ENCODE assay signal across 8 mouse cellular contexts in the genomic region with DNA sequence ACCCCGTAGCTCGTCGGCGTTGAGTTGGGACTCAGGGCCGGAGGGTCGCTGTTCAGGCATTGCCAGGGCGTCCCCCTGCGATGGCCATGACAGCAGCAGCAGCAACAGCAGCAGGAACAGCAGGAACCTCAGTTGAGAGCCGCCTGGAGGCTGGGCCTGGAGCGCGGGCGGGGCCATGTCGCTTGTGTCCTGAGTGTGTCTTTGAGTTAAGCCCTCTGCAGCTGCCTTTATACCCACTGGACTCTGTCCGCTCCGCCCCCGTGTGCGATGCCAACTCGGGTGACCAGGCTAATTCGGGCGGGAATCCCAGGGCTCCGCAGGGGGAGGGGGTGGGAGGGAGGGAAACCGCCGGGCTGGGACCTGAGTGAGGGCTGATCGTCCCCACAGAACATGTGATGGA. TPM values are rescaled to one million over a fixed set of nuclear protein-coding genes. Genes with fewer than 3 reads are reported as not detected.
DNase-seq lines count a peak whose midpoint lies in the region; ATAC-seq lines count a peak whose summit lies in the region.

No protein-coding gene starts in this region.

- H3K4me1 ChIP-seq in forebrain, embryonic 13.5 days = peaks cover 25% of the 10 kb centered on the region
- peaks cover 10% of the 10 kb centered on the region for H3K4me1 ChIP-seq in forebrain, embryonic 11.5 days (replicated peaks; ENCODE audit: control insufficient read depth, insufficient read depth, low read length)
- H3K4me1 ChIP-seq in brown adipose tissue, adult 24 weeks (ENCODE audit: control insufficient read depth, insufficient read depth, insufficient read length, low read length) = peaks cover 24% of the 10 kb centered on the region
- peaks cover 28% of the 10 kb centered on the region; the same call in 1 of the 2 replicates for H3K4me1 ChIP-seq in kidney, embryonic 14.5 days (ENCODE audit: control insufficient read depth, insufficient read depth, low read length)
- peaks cover 21% of the 10 kb centered on the region for H3K4me1 ChIP-seq in midbrain, embryonic 13.5 days (replicated peaks)

- H3K36me3 ChIP-seq in forebrain, embryonic 13.5 days (ENCODE audit: poor library complexity, severe bottlenecking) = no peaks in the 10 kb centered on the region
- H3K36me3 ChIP-seq in forebrain, embryonic 11.5 days (ENCODE audit: control insufficient read depth, insufficient read depth, low read length) = no peaks in the 10 kb centered on the region
- H3K36me3 ChIP-seq in kidney, embryonic 14.5 days (ENCODE audit: control insufficient read depth, insufficient read depth, low read length) = no peaks in the 10 kb centered on the region
- no peaks in the 10 kb centered on the region for H3K36me3 ChIP-seq in midbrain, embryonic 13.5 days

- no peak overlapping the region for H3K9ac ChIP-seq in forebrain, embryonic 13.5 days
- no peak overlapping the region for H3K9ac ChIP-seq in forebrain, embryonic 11.5 days (ENCODE audit: low read length)
- no peak overlapping the region; the same call in 1 of the 2 replicates for H3K9ac ChIP-seq in kidney, embryonic 14.5 days (ENCODE audit: low read depth, low read length)
- H3K9ac ChIP-seq in midbrain, embryonic 13.5 days (replicated peaks) = no peak overlapping the region

- H3K4me3 ChIP-seq in forebrain, embryonic 13.5 days = no peak overlapping the region
- no peak overlapping the region for H3K4me3 ChIP-seq in forebrain, embryonic 11.5 days (ENCODE audit: low read depth, low read length)
- H3K4me3 ChIP-seq in brown adipose tissue, adult 24 weeks (ENCODE audit: insufficient read depth, low read depth, low read length) = peak overlapping the region; percentile 65
- H3K4me3 ChIP-seq in kidney, embryonic 14.5 days (ENCODE audit: low read length) = no peak overlapping the region
- H3K4me3 ChIP-seq in midbrain, embryonic 13.5 days (replicated peaks) = no peak overlapping the region

- ATAC-seq in forebrain, embryonic 13.5 days = no peak
- ATAC-seq in forebrain, embryonic 11.5 days (replicated peaks; ENCODE audit: low FRiP score) = no peak
- ATAC-seq in kidney, embryonic 14.5 days (ENCODE audit: low FRiP score, low TSS enrichment) = no peak
- no peak for ATAC-seq in midbrain, embryonic 13.5 days

- no peak overlapping the region for H3K27ac ChIP-seq in forebrain, embryonic 13.5 days
- no peak overlapping the region for H3K27ac ChIP-seq in forebrain, embryonic 11.5 days (ENCODE audit: low read depth, low read length)
- peak overlapping the region; percentile 84 for H3K27ac ChIP-seq in brown adipose tissue, adult 24 weeks (replicated peaks; ENCODE audit: low read depth, low read length)
- no peak overlapping the region for H3K27ac ChIP-seq in kidney, embryonic 14.5 days (ENCODE audit: low read depth, low read length)
- H3K27ac ChIP-seq in midbrain, embryonic 13.5 days = no peak overlapping the region

- 24% methylated on average over 22 of the region's 24 CpGs for WGBS in forebrain, embryonic 13.5 days
- 18% methylated on average over 21 of the region's 24 CpGs for WGBS in forebrain, embryonic 11.5 days
- 22% methylated on average over 21 of the region's 24 CpGs for WGBS in kidney, embryonic 14.5 days
- 19% methylated on average over 24 of the region's 24 CpGs for WGBS in midbrain, embryonic 13.5 days

- H3K27me3 ChIP-seq in forebrain, embryonic 13.5 days = peaks cover 20% of the 10 kb centered on the region
- H3K27me3 ChIP-seq in forebrain, embryonic 11.5 days (ENCODE audit: control insufficient read depth, insufficient read depth, low read length) = peaks cover 12% of the 10 kb centered on the region
- H3K27me3 ChIP-seq in kidney, embryonic 14.5 days (ENCODE audit: control insufficient read depth, insufficient read depth, low read length) = no peaks in the 10 kb centered on the region
- H3K27me3 ChIP-seq in midbrain, embryonic 13.5 days = peaks cover 16% of the 10 kb centered on the region

- H3K4me2 ChIP-seq in forebrain, embryonic 13.5 days = 0 out of 2 replicates have a peak overlapping the region, but pooled peaks have one; percentile 22
- no peak overlapping the region for H3K4me2 ChIP-seq in forebrain, embryonic 11.5 days (ENCODE audit: low read depth, low read length, severe bottlenecking)
- peak overlapping the region; percentile 10; the same call in 1 of the 2 replicates for H3K4me2 ChIP-seq in kidney, embryonic 14.5 days (replicated peaks; ENCODE audit: low read depth, low read length)
- H3K4me2 ChIP-seq in midbrain, embryonic 13.5 days (replicated peaks) = no peak overlapping the region

- no peaks in the 10 kb centered on the region for H3K9me3 ChIP-seq in forebrain, embryonic 13.5 days (replicated peaks)
- H3K9me3 ChIP-seq in forebrain, embryonic 11.5 days (ENCODE audit: control insufficient read depth, low read length) = no peaks in the 10 kb centered on the region
- no peaks in the 10 kb centered on the region for H3K9me3 ChIP-seq in kidney, embryonic 14.5 days (ENCODE audit: control insufficient read depth, low read length)
- no peaks in the 10 kb centered on the region for H3K9me3 ChIP-seq in midbrain, embryonic 13.5 days

- DNase-seq in forebrain, embryonic 11.5 days (ENCODE audit: low spot score) = no peak
- peak; percentile 46 for DNase-seq in lung, postnatal 14 days
- no peak for DNase-seq in frontal cortex, postnatal 25 days (ENCODE audit: low spot score in 2 of 2)
- no peak for DNase-seq in left cerebral cortex, adult 18-20 months (ENCODE audit: low spot score in 2 of 2)

RNA-seq across cellular contexts. Expression of a gene that starts 0.8 kb away (rescaled TPM):
- polyA plus RNA-seq in forebrain, embryonic 13.5 days (2015; fragmentation: Nextera tagmentation; extraction: Ambion mirVana) = 0.15 TPM in 1 of 2 replicates, not detected in the other
- not detected in 2 replicates for polyA plus RNA-seq in forebrain, embryonic 11.5 days (2014; fragmentation: Nextera tagmentation; extraction: Ambion mirVana)
- 1.7 TPM in 2 replicates for polyA plus RNA-seq in brown adipose tissue, adult 24 weeks (2012; ENCODE audit: insufficient read depth, insufficient read length, missing spikeins)
- polyA plus RNA-seq in kidney, embryonic 14.5 days (2014; fragmentation: Nextera tagmentation; extraction: Ambion mirVana) = 0.31 and 0.41 TPM in 2 replicates
- total RNA-seq in left cerebral cortex, adult 18-20 months (2021) = not detected
- 0.30 TPM in 1 of 2 replicates, not detected in the other for polyA plus RNA-seq in midbrain, embryonic 13.5 days (2015; fragmentation: Nextera tagmentation; extraction: Ambion mirVana)

RNA-seq across cellular contexts. Expression of a gene that starts 15.5 kb away (rescaled TPM):
- 0.65 and 0.68 TPM in 2 replicates for polyA plus RNA-seq in forebrain, embryonic 13.5 days (2015; fragmentation: Nextera tagmentation; extraction: Ambion mirVana)
- polyA plus RNA-seq in forebrain, embryonic 11.5 days (2014; fragmentation: Nextera tagmentation; extraction: Ambion mirVana) = 1.2 and 1.4 TPM in 2 replicates
- 2.0 TPM in 2 replicates for polyA plus RNA-seq in brown adipose tissue, adult 24 weeks (2012; ENCODE audit: insufficient read depth, insufficient read length, missing spikeins)
- 1.1 and 1.4 TPM in 2 replicates for polyA plus RNA-seq in kidney, embryonic 14.5 days (2014; fragmentation: Nextera tagmentation; extraction: Ambion mirVana)
- 1 to 10 TPM in 1 of 2 experiments, under 1 TPM in 1; 0.70 to 1.0 TPM for total RNA-seq in left cerebral cortex, adult 18-20 months (2021)
- 1.1 and 1.2 TPM in 2 replicates for polyA plus RNA-seq in midbrain, embryonic 13.5 days (2015; fragmentation: Nextera tagmentation; extraction: Ambion mirVana)

RNA-seq across cellular contexts. Expression of a gene that starts 22.8 kb away (rescaled TPM):
- polyA plus RNA-seq in forebrain, embryonic 13.5 days (2015; fragmentation: Nextera tagmentation; extraction: Ambion mirVana) = 81.9 and 101 TPM in 2 replicates
- 113 and 127 TPM in 2 replicates for polyA plus RNA-seq in forebrain, embryonic 11.5 days (2014; fragmentation: Nextera tagmentation; extraction: Ambion mirVana)
- 29.6 and 45.0 TPM in 2 replicates for polyA plus RNA-seq in brown adipose tissue, adult 24 weeks (2012; ENCODE audit: insufficient read depth, insufficient read length, missing spikeins)
- 172 and 220 TPM in 2 replicates for polyA plus RNA-seq in kidney, embryonic 14.5 days (2014; fragmentation: Nextera tagmentation; extraction: Ambion mirVana)
- total RNA-seq in left cerebral cortex, adult 18-20 months (2021) = 100 to 1,000 TPM; 250 to 264 TPM
- 123 and 129 TPM in 2 replicates for polyA plus RNA-seq in midbrain, embryonic 13.5 days (2015; fragmentation: Nextera tagmentation; extraction: Ambion mirVana)

RNA-seq across cellular contexts. Expression of a gene that starts 28.8 kb away (rescaled TPM):
- polyA plus RNA-seq in forebrain, embryonic 13.5 days (2015; fragmentation: Nextera tagmentation; extraction: Ambion mirVana) = 64.6 and 80.8 TPM in 2 replicates
- polyA plus RNA-seq in forebrain, embryonic 11.5 days (2014; fragmentation: Nextera tagmentation; extraction: Ambion mirVana) = 70.9 and 73.8 TPM in 2 replicates
- polyA plus RNA-seq in brown adipose tissue, adult 24 weeks (2012; ENCODE audit: insufficient read depth, insufficient read length, missing spikeins) = 31.0 and 37.7 TPM in 2 replicates
- polyA plus RNA-seq in kidney, embryonic 14.5 days (2014; fragmentation: Nextera tagmentation; extraction: Ambion mirVana) = 62.2 and 62.6 TPM in 2 replicates
- 10 to 100 TPM; 11.6 to 17.9 TPM for total RNA-seq in left cerebral cortex, adult 18-20 months (2021)
- polyA plus RNA-seq in midbrain, embryonic 13.5 days (2015; fragmentation: Nextera tagmentation; extraction: Ambion mirVana) = 87.5 and 99.4 TPM in 2 replicates

RNA-seq across cellular contexts. Expression of a gene that starts 37.3 kb away (rescaled TPM):
- 87.1 and 105 TPM in 2 replicates for polyA plus RNA-seq in forebrain, embryonic 13.5 days (2015; fragmentation: Nextera tagmentation; extraction: Ambion mirVana)
- polyA plus RNA-seq in forebrain, embryonic 11.5 days (2014; fragmentation: Nextera tagmentation; extraction: Ambion mirVana) = 98.1 and 109 TPM in 2 replicates
- polyA plus RNA-seq in brown adipose tissue, adult 24 weeks (2012; ENCODE audit: insufficient read depth, insufficient read length, missing spikeins) = 7.7 and 17.4 TPM in 2 replicates
- polyA plus RNA-seq in kidney, embryonic 14.5 days (2014; fragmentation: Nextera tagmentation; extraction: Ambion mirVana) = 102 and 118 TPM in 2 replicates
- total RNA-seq in left cerebral cortex, adult 18-20 months (2021) = 10 to 100 TPM; 50.4 to 60.8 TPM
- polyA plus RNA-seq in midbrain, embryonic 13.5 days (2015; fragmentation: Nextera tagmentation; extraction: Ambion mirVana) = 119 and 133 TPM in 2 replicates

Comparison
In these comparisons a context has a peak if more than half of its experiments do, and no peak if none do; other contexts are left out.
1. H3K4me2 ChIP-seq: peak in forebrain, embryonic 13.5 days (single experiment) and kidney, embryonic 14.5 days (single experiment); none in forebrain, embryonic 11.5 days (single experiment) and midbrain, embryonic 13.5 days (single experiment).